Mouse (Mus musculus) ES-Bruce4 (cell line): ENCODE results near the gene Gm26920. TPM values are rescaled to one million over a fixed set of nuclear protein-coding genes. Genes with fewer than 3 reads are reported as not detected.

ENCODE experiments used
- H3K27ac ChIP-seq: 2 replicates; pipeline ENCODE4 v1.5.1; 2012; ENCODE audit warnings: low read length, inconsistent platforms; ENCODE audit not compliant: insufficient read depth
- H3K27me3 ChIP-seq: 2 replicates; pipeline ENCODE4 v1.6.1; 2012; ENCODE audit warnings: mild to moderate bottlenecking, low read length, inconsistent platforms; ENCODE audit not compliant: control insufficient read depth, poor library complexity, insufficient read depth, severe bottlenecking
- H3K36me3 ChIP-seq: 2 replicates; pipeline ENCODE4 v1.6.1; 2012; ENCODE audit warnings: inconsistent platforms, mild to moderate bottlenecking, low read length, moderate library complexity; ENCODE audit not compliant: control insufficient read depth, poor library complexity, insufficient read depth, severe bottlenecking
- H3K4me1 ChIP-seq: one replicate; pipeline ENCODE4 v1.8.1; 2011; ENCODE audit warnings: low read length; ENCODE audit not compliant: control insufficient read depth, insufficient read depth
- H3K4me3 ChIP-seq: 2 replicates; pipeline ENCODE4 v1.5.1; 2011; ENCODE audit warnings: low read depth, mild to moderate bottlenecking, low read length
- H3K9ac ChIP-seq: 2 replicates; pipeline ENCODE4 v1.6.1; 2012; ENCODE audit warnings: low read depth, mild to moderate bottlenecking, inconsistent platforms; ENCODE audit not compliant: poor library complexity, severe bottlenecking
- H3K9me3 ChIP-seq: replicated peaks from 2 replicates; pipeline ENCODE4 v1.6.1; 2012; ENCODE audit warnings: mild to moderate bottlenecking, low read length, inconsistent platforms; ENCODE audit not compliant: control insufficient read depth, poor library complexity, insufficient read depth, severe bottlenecking
- CTCF ChIP-seq: IDR thresholded peaks from one replicate; pipeline ENCODE4 v1.8.1; 2011; ENCODE audit warnings: low read depth, low read length
- EP300 ChIP-seq: IDR thresholded peaks from 2 replicates; pipeline ENCODE4 v1.6.1; 2011; ENCODE audit warnings: low read depth, low read length; ENCODE audit not compliant: insufficient read depth
- POLR2A ChIP-seq: IDR thresholded peaks from one replicate; pipeline ENCODE4 v1.8.1; 2011; ENCODE audit warnings: low read length; ENCODE audit not compliant: insufficient read depth
- polyA plus RNA-seq: library from polyadenylated mRNA; stranded (reverse); fragments of >200 nt; gene quantifications from 2 replicates; pipeline ENCODE4 v1.2.4, GENCODE M21; 2011; ENCODE audit warnings: low read depth; ENCODE audit not compliant: missing spikeins, insufficient read depth, insufficient read length

The Gm26920 gene
- polyA plus RNA-seq, 1 experiment: not detected

DNA sequence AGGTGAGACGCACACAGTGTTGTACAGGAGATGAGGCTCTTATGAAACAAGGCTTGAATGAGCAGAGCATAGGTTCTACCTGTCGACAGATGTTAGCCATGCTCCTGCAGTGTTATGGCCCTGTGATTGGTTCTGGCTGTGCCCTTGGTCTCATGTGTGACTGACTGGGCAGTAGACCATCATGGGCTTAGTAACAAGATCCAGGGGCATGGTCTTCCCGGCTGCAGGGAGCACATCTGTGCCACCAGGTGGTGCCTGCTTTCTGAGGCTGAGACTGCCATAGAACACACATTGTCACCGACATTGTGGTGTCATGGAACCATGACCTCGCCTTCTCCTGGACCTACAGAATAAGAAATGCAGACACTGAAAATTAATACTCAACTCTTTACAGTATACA is 64.9 kb downstream of the Gm26920 start:
- H3K4me1 ChIP-seq: peaks cover 5% of the 10 kb centered on the region
- H3K27me3 ChIP-seq: no peaks in the 10 kb centered on the region
- TF ChIP-seq EP300: no peak
- TF ChIP-seq POLR2A: no peak
- TF ChIP-seq CTCF: peak; percentile 22
- no peaks in the 10 kb centered on the region for H3K9me3 ChIP-seq
- peaks cover 33% of the 10 kb centered on the region for H3K36me3 ChIP-seq
- no peak overlapping the region for H3K4me3 ChIP-seq
- no peak overlapping the region for H3K27ac ChIP-seq
- no peak overlapping the region for H3K9ac ChIP-seq

DNA sequence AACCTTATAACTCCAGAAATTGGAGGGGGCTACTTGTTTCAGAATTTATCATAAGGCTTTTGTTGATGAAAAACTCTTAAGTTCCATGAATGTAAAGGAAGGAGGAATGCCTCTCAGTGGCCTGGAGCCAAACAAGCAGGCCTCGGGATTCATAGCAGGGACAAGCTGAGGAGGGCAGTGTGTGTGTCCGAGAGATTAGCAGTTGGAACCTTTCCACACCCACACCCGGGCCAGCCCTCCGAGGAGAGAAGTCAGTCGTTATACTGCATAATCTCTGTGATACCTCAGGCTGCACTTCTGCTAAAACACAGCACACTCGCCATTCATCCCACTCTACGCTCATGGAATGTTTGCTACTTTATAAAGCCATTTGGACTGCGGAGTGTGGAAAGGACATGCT is 66.4 kb downstream of the Gm26920 start:
- Histone ChIP-seq H3K9ac (no peak overlapping the region), H3K4me3 (no peak overlapping the region), H3K9me3 (no peaks in the 10 kb centered on the region), H3K27me3 (no peaks in the 10 kb centered on the region), H3K36me3 (peaks cover 43% of the 10 kb centered on the region), H3K4me1 (peaks cover 2% of the 10 kb centered on the region), H3K27ac (no peak overlapping the region)
- TF ChIP-seq EP300: no peak
- TF ChIP-seq POLR2A: no peak

DNA sequence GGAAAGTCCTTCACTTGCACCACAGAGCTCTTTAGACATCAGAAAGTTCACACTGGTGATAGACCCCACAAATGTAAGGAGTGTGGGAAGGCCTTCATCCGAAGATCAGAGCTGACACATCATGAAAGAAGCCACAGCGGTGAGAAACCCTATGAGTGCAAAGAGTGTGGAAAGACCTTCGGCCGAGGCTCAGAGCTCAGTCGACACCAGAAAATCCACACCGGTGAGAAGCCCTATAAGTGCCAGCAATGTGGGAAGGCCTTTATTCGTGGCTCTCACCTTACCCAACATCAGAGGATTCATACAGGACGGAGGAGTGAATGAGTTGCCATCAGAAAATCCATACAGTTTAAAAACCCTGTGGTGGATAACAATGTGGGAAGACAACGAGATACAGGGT is 66.9 kb downstream of the Gm26920 start:
- no peaks in the 10 kb centered on the region for H3K9me3 ChIP-seq
- peaks cover 2% of the 10 kb centered on the region for H3K4me1 ChIP-seq
- TF ChIP-seq POLR2A: no peak
- no peak for TF ChIP-seq EP300
- TF ChIP-seq CTCF: no peak
- no peak overlapping the region for H3K4me3 ChIP-seq
- H3K9ac ChIP-seq: no peak overlapping the region
- peaks cover 48% of the 10 kb centered on the region for H3K36me3 ChIP-seq
- H3K27ac ChIP-seq: no peak overlapping the region
- H3K27me3 ChIP-seq: no peaks in the 10 kb centered on the region

DNA sequence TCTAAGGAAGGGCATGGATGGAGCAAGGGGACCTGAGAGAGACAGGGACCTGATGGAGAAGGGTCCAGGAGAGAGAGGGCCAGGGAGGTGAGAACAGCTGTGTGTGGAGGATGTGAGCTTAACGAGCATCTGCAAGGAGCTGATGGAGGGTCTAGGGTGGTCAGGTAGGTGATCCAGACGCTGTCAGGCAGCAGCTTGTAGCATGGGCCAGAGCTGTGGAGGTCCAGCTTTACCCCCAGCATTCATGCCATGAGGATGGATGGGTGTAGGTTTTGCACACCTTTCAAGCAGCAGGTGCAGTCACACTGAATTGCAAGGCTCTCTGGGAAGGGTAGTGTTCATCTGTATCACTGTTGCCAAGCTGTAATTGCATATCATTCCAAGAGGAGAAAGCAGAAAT is 70.7 kb downstream of the Gm26920 start:
- Histone ChIP-seq H3K9me3 (no peaks in the 10 kb centered on the region), H3K4me1 (no peaks in the 10 kb centered on the region), H3K27ac (no peak overlapping the region), H3K36me3 (peaks cover 80% of the 10 kb centered on the region), H3K9ac (no peak overlapping the region), H3K27me3 (no peaks in the 10 kb centered on the region), H3K4me3 (no peak overlapping the region)
- TF ChIP-seq POLR2A (no peak), CTCF (no peak), EP300 (no peak)

DNA sequence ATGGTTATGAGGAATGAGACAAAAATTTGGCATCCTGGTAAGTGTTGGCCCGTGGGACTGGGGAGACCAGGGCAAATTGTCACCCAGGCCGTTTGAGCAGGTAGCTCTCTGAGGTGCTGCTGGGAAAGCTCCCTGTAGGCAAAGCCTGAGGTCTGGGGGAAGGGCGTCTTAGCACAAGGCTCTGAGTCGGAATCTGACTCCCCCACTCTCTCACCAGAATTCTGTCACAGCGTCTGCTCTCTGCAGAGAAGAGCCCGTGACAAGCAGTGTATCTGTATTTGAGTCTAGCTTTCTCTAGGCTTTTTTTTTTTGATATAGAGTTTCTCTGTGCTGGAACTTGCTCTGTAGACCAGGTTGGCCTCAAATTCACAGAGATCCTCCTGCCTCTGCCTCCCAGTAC is 73.0 kb downstream of the Gm26920 start:
- no peak overlapping the region for H3K27ac ChIP-seq
- H3K4me1 ChIP-seq: no peaks in the 10 kb centered on the region
- no peak overlapping the region for H3K4me3 ChIP-seq
- H3K9ac ChIP-seq: no peak overlapping the region
- H3K9me3 ChIP-seq: no peaks in the 10 kb centered on the region
- TF ChIP-seq EP300: no peak
- no peak for TF ChIP-seq POLR2A
- TF ChIP-seq CTCF: no peak
- H3K27me3 ChIP-seq: no peaks in the 10 kb centered on the region
- H3K36me3 ChIP-seq: peaks cover 73% of the 10 kb centered on the region

DNA sequence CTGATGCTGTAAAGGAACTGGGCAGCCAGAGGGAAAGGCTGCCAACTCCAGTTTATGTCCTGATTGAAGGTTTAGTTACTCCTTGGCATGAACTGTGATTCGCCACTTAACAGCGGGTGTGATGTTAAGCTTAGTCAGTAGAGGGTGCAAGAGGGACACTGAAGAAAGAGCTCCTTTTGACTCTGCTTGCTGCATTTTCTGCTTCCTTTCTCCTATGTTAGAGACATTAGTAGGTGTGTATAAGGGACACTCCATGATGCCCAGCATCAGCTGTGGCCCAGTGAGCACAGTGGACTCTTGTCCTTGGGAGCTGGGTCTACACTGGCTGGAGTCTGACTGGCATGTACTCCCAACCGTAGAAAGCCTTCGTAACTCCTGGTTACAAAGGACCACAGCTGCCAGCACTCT is 77.2 kb downstream of the Gm26920 start:
- H3K4me1 ChIP-seq: no peaks in the 10 kb centered on the region
- no peaks in the 10 kb centered on the region for H3K9me3 ChIP-seq
- no peak overlapping the region for H3K27ac ChIP-seq
- no peak overlapping the region for H3K9ac ChIP-seq
- H3K27me3 ChIP-seq: no peaks in the 10 kb centered on the region
- H3K36me3 ChIP-seq: peaks cover 60% of the 10 kb centered on the region
- TF ChIP-seq POLR2A (no peak), EP300 (no peak), CTCF (no peak)
- H3K4me3 ChIP-seq: no peak overlapping the region
